Comparison of ENCODE assay signal across 16 mouse cellular contexts in the genomic region with DNA sequence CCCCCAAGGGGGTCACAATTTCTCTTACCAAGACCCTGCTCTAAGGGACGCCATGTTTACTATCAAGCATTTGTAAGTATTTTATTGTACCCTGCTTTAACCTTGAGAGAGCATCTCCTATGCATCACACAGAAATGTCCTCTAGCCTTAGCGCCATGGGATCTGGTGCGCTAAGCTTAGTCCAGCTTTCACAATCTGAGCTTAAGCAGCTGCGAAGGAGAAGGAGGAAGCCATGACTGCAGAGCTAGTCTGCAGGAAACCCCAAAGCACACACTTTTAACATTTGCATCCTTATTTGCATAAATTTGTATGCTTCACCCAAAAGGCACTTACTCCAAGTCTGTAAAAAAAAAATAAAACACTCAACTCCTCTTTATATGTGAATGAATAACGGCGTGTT.
"Had no signal": no experiment of that assay in that cellular context is flagged by ENCODE, and none has a peak within 500 bp of the region (broad histone marks: within the 10 kb centered on the region; RNA-seq: fewer than 3 reads in every experiment).

No protein-coding gene starts in this region.

- H3K36me3 ChIP-seq: limb, embryonic 13.5 days; liver, embryonic 15.5 days; midbrain, embryonic 13.5 days; neural tube, embryonic 12.5 days had no signal

- H3K27ac ChIP-seq: limb, embryonic 13.5 days; liver, embryonic 15.5 days; midbrain, embryonic 13.5 days; neural tube, embryonic 12.5 days; stomach, postnatal 0 days had no signal

- DNase-seq: kidney, adult 11 months; kidney, adult 9 months; kidney, postnatal 10 days; kidney, postnatal 4 days; left cerebral cortex, postnatal 4 days; lung, adult 2 months; lung, postnatal 4 days; right cerebral cortex, postnatal 14 days; thymus, adult 2 months; thymus, postnatal 25 days had no signal

- ATAC-seq: lung, postnatal 0 days; midbrain, embryonic 13.5 days had no signal

- H3K9ac ChIP-seq: limb, embryonic 13.5 days; liver, embryonic 15.5 days; midbrain, embryonic 13.5 days; neural tube, embryonic 12.5 days had no signal

- H3K27me3 ChIP-seq: limb, embryonic 13.5 days; liver, embryonic 15.5 days; neural tube, embryonic 12.5 days had no signal

- H3K4me3 ChIP-seq: limb, embryonic 13.5 days; liver, embryonic 15.5 days; midbrain, embryonic 13.5 days; neural tube, embryonic 12.5 days had no signal

- H3K4me2 ChIP-seq: limb, embryonic 13.5 days; liver, embryonic 15.5 days; midbrain, embryonic 13.5 days; neural tube, embryonic 12.5 days had no signal

- H3K9me3 ChIP-seq: limb, embryonic 13.5 days; liver, embryonic 15.5 days; midbrain, embryonic 13.5 days; neural tube, embryonic 12.5 days had no signal
